Mouse (Mus musculus): ENCODE measurements around the gene Hdac7. TPM values are rescaled to one million over a fixed set of nuclear protein-coding genes. Genes with fewer than 3 reads are reported as not detected.

The Hdac7 gene
- polyA plus RNA-seq, 1 experiment from 2014 or later: 25.3 TPM

- Histone ChIP-seq H3K36me3 (replicated peaks) (peaks cover 77% of the 10 kb centered on the region), H3K27me3 (ENCODE audit: poor library complexity, severe bottlenecking) (no peaks in the 10 kb centered on the region), H3K4me1 (peaks cover 48% of the 10 kb centered on the region), H3K27ac (peak overlapping the region; percentile 8), H3K9me3 (no peaks in the 10 kb centered on the region), H3K4me3 (no peak overlapping the region)
- DNase-seq (ENCODE audit: extremely low spot score, low spot score): no peak
- 83% methylated on average over 13 of the region's 13 CpGs for WGBS
These were observed 43.4 kb downstream of the Hdac7 start for GRCm38 (mm10) chr15:97800853-97801252.

GRCm38 (mm10) chr15:97799446-97799845, 44.9 kb downstream of the Hdac7 start:
- Histone ChIP-seq H3K9me3 (no peaks in the 10 kb centered on the region), H3K27me3 (ENCODE audit: poor library complexity, severe bottlenecking) (no peaks in the 10 kb centered on the region), H3K27ac (peak overlapping the region; percentile 58; the same call in 1 of the 2 replicates), H3K36me3 (replicated peaks) (peaks cover 83% of the 10 kb centered on the region), H3K4me1 (peaks cover 48% of the 10 kb centered on the region), H3K4me3 (no peak overlapping the region)
- 91% methylated on average over 11 of the region's 11 CpGs for WGBS
- no peak for DNase-seq (ENCODE audit: extremely low spot score, low spot score)

- peak; percentile 59 for DNase-seq (ENCODE audit: extremely low spot score, low spot score)
- WGBS: 71% methylated on average over 17 of the region's 17 CpGs
- Histone ChIP-seq H3K36me3 (replicated peaks) (peaks cover 94% of the 10 kb centered on the region), H3K9me3 (no peaks in the 10 kb centered on the region), H3K4me3 (no peak overlapping the region), H3K27me3 (ENCODE audit: poor library complexity, severe bottlenecking) (no peaks in the 10 kb centered on the region), H3K27ac (peak overlapping the region; percentile 65), H3K4me1 (peaks cover 48% of the 10 kb centered on the region)
These were observed 46.2 kb downstream of the Hdac7 start for GRCm38 (mm10) chr15:97798134-97798533.

- Histone ChIP-seq H3K27ac (no peak overlapping the region), H3K9me3 (no peaks in the 10 kb centered on the region), H3K4me1 (peaks cover 35% of the 10 kb centered on the region), H3K4me3 (no peak overlapping the region), H3K27me3 (ENCODE audit: poor library complexity, severe bottlenecking) (no peaks in the 10 kb centered on the region), H3K36me3 (replicated peaks) (peaks cover 98% of the 10 kb centered on the region)
- DNase-seq (ENCODE audit: extremely low spot score, low spot score): no peak
- WGBS: 94% methylated on average over 17 of the region's 17 CpGs
These were observed 47.5 kb downstream of the Hdac7 start for GRCm38 (mm10) chr15:97796674-97797310.

- no peak for DNase-seq (ENCODE audit: extremely low spot score, low spot score)
These were observed 48.6 kb downstream of the Hdac7 start for GRCm38 (mm10) chr15:97795559-97796235.

GRCm38 (mm10) chr15:97794268-97794667, 50.0 kb downstream of the Hdac7 start:
- H3K27me3 ChIP-seq (ENCODE audit: poor library complexity, severe bottlenecking): no peaks in the 10 kb centered on the region
- no peak overlapping the region for H3K27ac ChIP-seq
- no peak for DNase-seq (ENCODE audit: extremely low spot score, low spot score)
- H3K4me1 ChIP-seq: peaks cover 17% of the 10 kb centered on the region
- 72% methylated on average over 5 of the region's 5 CpGs for WGBS
- no peak overlapping the region for H3K4me3 ChIP-seq
- H3K36me3 ChIP-seq (replicated peaks): peaks cover 90% of the 10 kb centered on the region
- no peaks in the 10 kb centered on the region for H3K9me3 ChIP-seq

More at GRCm38 (mm10) chr15:97795559-97796235, 48.6 kb downstream of the Hdac7 start:
- H3K27me3 ChIP-seq (ENCODE audit: poor library complexity, severe bottlenecking): no peaks in the 10 kb centered on the region
- H3K4me3 ChIP-seq: no peak overlapping the region
- no peak overlapping the region for H3K27ac ChIP-seq
- no peaks in the 10 kb centered on the region for H3K9me3 ChIP-seq
- peaks cover 98% of the 10 kb centered on the region for H3K36me3 ChIP-seq (replicated peaks)
- H3K4me1 ChIP-seq: peaks cover 26% of the 10 kb centered on the region
- whole genome bisulfite sequencing: 93% methylated on average over 10 of the region's 10 CpGs

GRCm38 (mm10) chr15:97793386-97794153, 50.7 kb downstream of the Hdac7 start:
- H3K36me3 ChIP-seq (replicated peaks): peaks cover 83% of the 10 kb centered on the region
- H3K9me3 ChIP-seq: no peaks in the 10 kb centered on the region
- no peak overlapping the region for H3K4me3 ChIP-seq
- 92% methylated on average over 18 of the region's 18 CpGs for WGBS
- H3K27ac ChIP-seq: no peak overlapping the region
- DNase-seq (ENCODE audit: extremely low spot score, low spot score): no peak
- H3K4me1 ChIP-seq: peaks cover 18% of the 10 kb centered on the region
- H3K27me3 ChIP-seq (ENCODE audit: poor library complexity, severe bottlenecking): no peaks in the 10 kb centered on the region

- H3K4me3 ChIP-seq: no peak overlapping the region
- H3K4me1 ChIP-seq: peaks cover 27% of the 10 kb centered on the region
- no peaks in the 10 kb centered on the region for H3K9me3 ChIP-seq
- H3K27ac ChIP-seq: no peak overlapping the region
- 0 out of 2 replicates have a peak, but pooled peaks cover 2% of the 10 kb centered on the region for H3K27me3 ChIP-seq (ENCODE audit: poor library complexity, severe bottlenecking)
- peaks cover 61% of the 10 kb centered on the region for H3K36me3 ChIP-seq (replicated peaks)
- WGBS: 94% methylated on average over 11 of the region's 11 CpGs
- DNase-seq (ENCODE audit: extremely low spot score, low spot score): no peak
These were observed 53.1 kb downstream of the Hdac7 start for GRCm38 (mm10) chr15:97791126-97791700.

GRCm38 (mm10) chr15:97789761-97790505, 54.4 kb downstream of the Hdac7 start:
- Histone ChIP-seq H3K36me3 (replicated peaks) (peaks cover 48% of the 10 kb centered on the region), H3K4me3 (no peak overlapping the region), H3K27me3 (ENCODE audit: poor library complexity, severe bottlenecking) (peaks cover 11% of the 10 kb centered on the region; the same call in 1 of the 2 replicates), H3K9me3 (no peaks in the 10 kb centered on the region), H3K4me1 (peaks cover 34% of the 10 kb centered on the region), H3K27ac (no peak overlapping the region)
- 60% methylated on average over 20 of the region's 20 CpGs for WGBS
- peak; percentile 50 for DNase-seq (ENCODE audit: extremely low spot score, low spot score)

- Histone ChIP-seq H3K36me3 (replicated peaks) (peaks cover 37% of the 10 kb centered on the region), H3K27me3 (ENCODE audit: poor library complexity, severe bottlenecking) (peaks cover 14% of the 10 kb centered on the region; the same call in 1 of the 2 replicates), H3K27ac (0 out of 2 replicates have a peak overlapping the region, but pooled peaks have one; percentile 35), H3K4me1 (peaks cover 43% of the 10 kb centered on the region), H3K4me3 (no peak overlapping the region), H3K9me3 (no peaks in the 10 kb centered on the region)
- no peak for DNase-seq (ENCODE audit: extremely low spot score, low spot score)
- WGBS: 68% methylated on average over 6 of the region's 6 CpGs
These were observed 55.5 kb downstream of the Hdac7 start for GRCm38 (mm10) chr15:97788821-97789220.

- H3K4me1 ChIP-seq: peaks cover 43% of the 10 kb centered on the region
- H3K27ac ChIP-seq: no peak overlapping the region
- no peak overlapping the region for H3K4me3 ChIP-seq
- no peak for DNase-seq (ENCODE audit: extremely low spot score, low spot score)
- H3K27me3 ChIP-seq (ENCODE audit: poor library complexity, severe bottlenecking): peaks cover 21% of the 10 kb centered on the region
- no peaks in the 10 kb centered on the region for H3K9me3 ChIP-seq
- peaks cover 29% of the 10 kb centered on the region for H3K36me3 ChIP-seq (replicated peaks)
- 69% methylated on average over 19 of the region's 19 CpGs for WGBS
These were observed 56.3 kb downstream of the Hdac7 start for GRCm38 (mm10) chr15:97787799-97788667.
